Mouse (Mus musculus) adrenal gland, postnatal 4 days (tissue): Measurements from ENCODE around the gene Slc1a2. TPM values are rescaled to one million over a fixed set of nuclear protein-coding genes. Genes with fewer than 3 reads are reported as not detected.

Source experiments
- DNase-seq, 2 experiments: peaks; one replicate each; pipeline ENCODE4 v3.0.0; 2021 to 2022; ENCODE audit warnings: low spot score in 2 of 2, mixed read lengths in 2 of 2
- total RNA-seq, 2 experiments: library from RNA; stranded (reverse); gene quantifications; 2 replicates each; pipeline ENCODE4 v1.2.3; 2021

Slc1a2 gene
- total RNA-seq, 2 experiments from 2014 or later, result 0.45 to 1.6 TPM

GRCm38 (mm10) chr2:102760284-102761072 lies 102.0 kb downstream of the Slc1a2 start:
- no peak for DNase-seq

DNA sequence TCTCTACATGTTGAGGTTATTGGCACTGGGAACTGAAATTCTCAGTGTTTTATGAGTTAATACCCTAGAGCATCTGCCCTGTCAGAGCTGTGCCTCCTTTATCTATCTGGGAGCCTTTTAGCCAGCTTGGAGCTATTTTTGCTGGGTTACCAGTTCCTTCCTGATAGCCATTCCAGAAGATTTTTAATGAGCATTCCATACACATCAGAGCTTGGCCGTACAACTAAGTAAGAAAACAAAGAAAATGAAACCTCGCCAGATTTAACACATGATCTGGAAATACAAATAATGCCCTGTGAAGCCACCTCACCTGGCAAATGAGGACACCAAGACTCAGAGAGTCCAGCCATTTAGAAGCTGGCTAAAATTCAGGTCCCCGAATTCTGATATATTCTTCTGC lies 104.7 kb downstream of the Slc1a2 start:
- DNase-seq, result no peak

DNA sequence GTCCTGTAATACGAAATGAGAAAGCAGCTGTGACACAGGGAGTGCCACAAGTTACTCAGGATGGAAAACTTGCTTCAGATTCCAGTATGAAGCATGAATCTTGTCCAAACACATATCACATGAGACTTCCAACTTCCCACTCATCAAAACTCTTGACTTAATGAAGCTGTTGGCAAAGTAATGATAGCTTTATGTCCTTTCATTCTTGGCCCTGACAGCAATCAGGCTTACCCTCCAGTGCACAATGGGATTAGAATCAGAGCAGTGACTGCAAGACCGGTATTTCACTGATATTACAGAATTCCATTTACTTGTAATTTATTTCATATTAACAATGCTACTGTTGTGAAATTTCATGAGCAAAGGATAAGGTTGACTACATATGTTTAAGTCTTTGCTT lies 105.5 kb downstream of the Slc1a2 start:
- DNase-seq, result no peak

DNA sequence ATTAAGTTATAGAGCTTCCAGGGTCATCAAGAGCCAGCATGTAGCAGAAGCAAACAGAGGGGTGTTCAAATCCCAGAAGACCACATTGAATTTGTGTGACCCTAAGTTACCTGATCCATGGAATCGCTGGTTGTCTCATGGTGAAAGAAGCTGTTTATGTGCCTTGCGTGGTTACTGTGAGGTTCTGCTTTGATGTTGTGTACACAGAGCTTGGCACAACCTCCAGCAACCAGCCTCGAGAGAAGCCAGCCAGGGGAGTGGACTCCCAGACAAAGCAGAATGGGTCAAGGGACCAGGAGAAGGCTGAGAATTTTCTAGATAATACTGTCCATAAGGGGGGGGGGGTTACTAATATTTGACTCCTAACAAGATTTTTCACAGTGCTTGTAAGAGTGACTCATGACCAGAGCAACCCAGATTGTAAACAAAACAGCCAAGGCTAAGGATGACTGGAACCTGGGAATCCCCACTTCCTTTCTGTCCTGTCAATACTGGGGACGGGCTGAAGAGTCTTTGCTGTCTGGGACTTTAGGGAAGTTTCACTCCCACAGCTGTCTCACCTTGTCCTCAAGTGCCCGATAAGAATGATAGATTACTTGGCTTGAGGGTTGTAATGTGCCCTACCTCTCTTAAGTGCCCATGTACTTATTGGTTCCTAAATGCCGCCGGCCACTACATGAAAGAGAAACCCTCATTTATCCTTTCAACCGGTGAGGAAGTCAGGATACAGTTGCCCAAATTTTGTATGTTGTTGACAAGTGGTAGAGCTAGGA lies 106.3 kb downstream of the Slc1a2 start:
- no peak for DNase-seq

- no peak for DNase-seq
Observed at GRCm38 (mm10) chr2:102768267-102768666, 109.8 kb downstream of the Slc1a2 start.

DNA sequence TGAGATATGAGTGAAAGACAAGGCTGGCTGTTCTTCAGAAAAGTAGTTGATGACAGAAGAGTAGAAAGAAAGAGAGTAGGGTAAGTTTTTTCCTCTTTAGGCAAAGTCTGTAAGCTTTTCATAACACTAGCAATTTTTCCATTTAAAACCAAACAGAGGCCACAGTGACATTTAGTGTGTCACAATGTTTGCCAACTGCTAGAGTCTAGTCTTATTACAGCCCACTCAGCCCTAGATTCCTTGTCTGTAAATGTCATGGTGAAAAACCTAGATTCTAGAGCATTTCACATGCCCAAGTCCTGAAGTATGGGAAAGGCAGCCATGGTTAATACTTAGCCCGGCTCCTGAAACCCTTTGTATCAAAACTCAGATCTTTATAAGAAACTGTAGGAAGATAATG lies 112.8 kb downstream of the Slc1a2 start:
- DNase-seq, result no peak

- DNase-seq, result no peak
Observed at GRCm38 (mm10) chr2:102772276-102772675, 113.8 kb downstream of the Slc1a2 start.

DNA sequence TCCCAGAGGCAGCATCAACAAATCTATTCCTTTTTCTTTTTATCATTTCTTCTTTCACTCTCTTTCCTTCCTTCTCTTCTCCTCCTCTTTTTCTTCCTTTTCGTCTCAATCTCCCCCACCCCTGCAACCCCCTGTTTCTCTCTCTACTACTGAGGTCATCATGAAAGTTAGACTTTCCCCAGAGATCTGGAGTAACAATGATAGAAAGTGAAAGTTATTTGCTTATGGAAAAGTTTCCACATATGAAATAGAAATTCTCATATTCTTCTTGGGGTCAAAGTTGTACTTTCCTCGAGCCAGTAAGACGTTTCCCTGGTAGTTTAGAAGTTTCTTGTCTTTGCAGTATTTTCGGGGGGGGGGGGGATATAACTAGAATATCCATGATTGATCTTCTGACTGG lies 116.2 kb downstream of the Slc1a2 start:
- DNase-seq, result no peak

GRCm38 (mm10) chr2:102775561-102775960 lies 117.1 kb downstream of the Slc1a2 start:
- DNase-seq, result no peak

GRCm38 (mm10) chr2:102778208-102778607 lies 119.7 kb downstream of the Slc1a2 start:
- DNase-seq, result no peak

GRCm38 (mm10) chr2:102782751-102783150 lies 124.3 kb downstream of the Slc1a2 start:
- DNase-seq, result no peak

- no peak for DNase-seq
Observed at GRCm38 (mm10) chr2:102785696-102786095, 127.2 kb downstream of the Slc1a2 start.

DNA sequence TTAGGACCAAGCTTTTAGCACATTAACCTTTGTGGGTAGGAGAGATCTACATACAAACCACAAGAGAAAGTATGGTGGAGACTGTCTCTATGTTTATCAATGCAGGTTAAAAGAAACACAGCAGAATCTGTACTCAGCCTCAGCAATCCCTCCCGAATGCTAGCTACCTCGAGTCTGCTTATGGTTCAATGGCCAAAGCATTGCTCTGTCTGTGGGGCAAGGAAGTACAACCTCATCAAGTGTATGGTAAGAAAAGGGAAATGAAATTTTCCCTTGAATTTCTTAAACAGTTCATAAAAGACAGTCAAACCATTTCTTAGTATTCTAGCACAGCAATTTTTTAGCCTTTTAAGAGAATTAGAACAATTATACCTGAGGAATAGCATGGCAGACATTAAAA lies 133.2 kb downstream of the Slc1a2 start:
- no peak for DNase-seq

DNA sequence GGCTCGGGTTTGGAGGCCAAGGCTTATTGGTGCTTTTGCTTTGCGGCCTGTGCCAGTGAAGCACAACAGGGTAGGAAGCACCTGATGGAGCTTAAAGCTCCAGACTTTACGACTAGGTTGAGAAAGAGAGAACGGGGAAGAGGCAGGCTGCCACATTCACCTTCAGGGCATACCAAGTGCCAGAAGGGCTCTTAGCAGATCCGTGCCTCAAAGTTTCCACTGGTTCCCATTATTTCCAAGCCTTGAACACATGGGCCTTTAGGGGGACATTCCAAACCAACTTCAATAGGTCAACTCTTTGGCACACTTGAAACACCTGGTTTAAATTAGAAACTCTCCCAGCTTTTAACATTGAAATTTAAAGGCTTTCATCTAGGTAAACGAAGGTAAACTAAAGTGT lies 134.3 kb downstream of the Slc1a2 start:
- no peak for DNase-seq

DNA sequence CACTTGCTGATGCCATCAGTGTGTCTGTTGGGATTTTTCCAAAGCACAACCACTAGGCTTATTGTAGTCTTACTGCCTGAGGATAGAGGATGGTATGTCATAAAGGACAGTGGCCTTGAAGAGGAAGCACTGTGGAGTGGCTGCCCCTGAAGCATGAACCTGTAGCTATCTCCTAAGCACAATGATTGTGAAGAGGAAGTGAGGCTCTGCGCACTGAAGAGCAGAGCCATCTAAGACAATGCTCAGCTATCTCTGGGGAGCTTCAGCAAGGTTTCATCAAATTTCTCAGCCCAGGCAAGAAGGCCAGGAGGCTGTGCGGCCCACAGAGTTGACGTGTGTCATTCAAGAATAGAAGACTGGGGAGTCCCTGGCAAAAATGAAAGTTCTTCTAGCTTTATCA lies 136.6 kb downstream of the Slc1a2 start:
- no peak for DNase-seq

DNA sequence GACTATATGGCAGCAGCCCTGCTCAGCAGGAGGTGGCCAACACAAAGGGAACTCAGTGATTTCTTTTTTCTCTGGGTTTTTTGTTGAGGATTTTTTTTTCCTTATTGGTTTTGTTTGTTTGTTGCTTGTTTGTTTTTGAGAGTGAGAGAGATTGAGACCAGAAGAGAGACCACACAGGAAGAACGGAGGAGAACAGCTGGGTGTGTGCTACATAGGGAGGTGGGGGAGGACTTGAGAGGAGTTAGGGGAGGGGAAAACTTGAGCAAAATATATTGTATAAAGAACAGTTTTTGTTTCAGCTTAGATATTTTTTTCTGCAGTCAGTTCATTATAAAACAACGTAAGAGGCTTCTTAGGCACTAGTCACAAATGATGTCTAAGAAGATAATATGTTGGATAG lies 139.7 kb downstream of the Slc1a2 start:
- no peak for DNase-seq

DNA sequence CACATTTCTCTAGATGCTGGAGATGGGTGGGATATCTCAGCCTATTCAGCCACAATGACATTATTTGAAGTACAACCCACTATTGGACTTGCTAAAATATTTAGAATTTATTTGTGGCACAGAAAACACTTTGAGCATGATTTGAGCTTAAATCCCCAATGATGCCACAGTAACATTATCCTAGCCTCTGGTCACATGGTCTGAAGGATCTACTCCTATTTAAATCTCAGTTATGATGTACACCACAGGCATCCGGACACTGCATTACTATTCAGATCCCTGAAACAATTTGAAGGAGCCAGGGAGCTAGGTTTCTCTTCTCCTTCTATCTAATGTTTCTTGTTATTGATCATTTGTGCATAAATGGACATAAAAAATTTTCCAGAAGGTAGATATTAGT lies 143.4 kb downstream of the Slc1a2 start:
- no peak for DNase-seq

DNA sequence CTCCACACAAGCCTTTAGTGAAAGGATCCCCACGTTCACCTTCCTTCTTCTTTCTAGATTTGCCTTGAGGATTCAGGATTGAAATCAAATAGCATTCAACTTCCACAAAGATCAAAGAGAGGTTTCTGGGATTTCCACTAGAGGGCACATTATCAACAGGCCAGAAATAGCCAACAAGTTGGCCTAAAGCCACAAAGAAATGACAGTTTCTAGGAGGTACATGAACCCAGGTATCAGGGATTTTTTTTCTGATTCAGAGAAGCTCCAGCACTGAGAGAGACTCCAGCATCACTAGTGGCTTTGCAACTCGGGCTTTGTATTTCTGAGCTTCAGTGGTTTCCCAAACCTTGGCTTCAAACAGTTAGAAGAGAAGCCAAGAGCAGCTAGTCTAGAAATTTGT lies 145.7 kb downstream of the Slc1a2 start:
- no peak for DNase-seq

GRCm38 (mm10) chr2:102805283-102805682 lies 146.8 kb downstream of the Slc1a2 start:
- no peak for DNase-seq

GRCm38 (mm10) chr2:102805761-102806496 lies 147.5 kb downstream of the Slc1a2 start:
- no peak for DNase-seq

DNA sequence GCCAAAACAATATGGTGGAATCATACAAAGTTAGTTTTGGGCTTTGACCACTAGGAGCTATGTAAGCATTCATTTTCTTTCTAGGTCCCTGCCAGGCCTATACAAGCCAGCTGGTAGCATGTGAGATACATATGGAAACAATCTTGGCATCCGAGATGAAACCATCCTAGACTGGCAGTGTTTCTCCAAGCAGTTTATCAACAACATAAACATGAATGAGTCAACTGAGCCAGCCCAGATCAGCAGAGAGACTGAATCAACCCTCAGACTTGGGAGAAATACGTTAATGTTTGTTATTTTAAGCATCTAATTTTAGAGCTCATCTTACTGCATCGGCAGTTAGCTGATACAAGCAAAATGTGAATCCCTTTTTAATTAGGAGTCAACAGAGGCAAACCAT lies 149.2 kb downstream of the Slc1a2 start:
- no peak for DNase-seq

GRCm38 (mm10) chr2:102809436-102809835 lies 151.0 kb downstream of the Slc1a2 start:
- no peak for DNase-seq
